Mouse (Mus musculus): Measurements from ENCODE around the gene Tjp2. TPM values are rescaled to one million over a fixed set of nuclear protein-coding genes. Genes with fewer than 3 reads are reported as not detected.
"Not testable (repeated sequence)": the region's sequence is repeated elsewhere in the genome, so short reads cannot be mapped to it uniquely, and the experiment has no call there.

Tjp2 gene
- polyA plus RNA-seq, 1 experiment from 2014 or later, result 14.0 TPM

DNA sequence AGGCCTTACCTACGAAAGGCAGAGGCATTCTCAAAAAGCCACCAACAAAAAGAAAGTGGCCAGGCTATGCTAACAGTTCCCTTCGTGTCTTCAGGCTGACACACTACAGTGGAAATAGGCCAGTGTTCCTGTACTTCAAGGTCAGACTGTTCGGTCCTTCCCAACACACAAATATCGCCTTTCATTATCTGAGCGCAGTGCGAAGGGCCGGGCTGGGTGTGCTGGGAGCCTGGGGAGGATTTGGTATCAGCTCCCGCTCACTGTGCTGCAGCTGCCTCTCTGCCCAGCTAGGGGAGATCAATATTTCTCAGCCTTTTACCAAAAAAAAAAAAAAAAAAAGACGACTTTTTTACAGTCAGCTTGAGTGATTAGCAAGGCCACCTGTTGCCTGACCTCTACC is 106.1 kb downstream of the Tjp2 start:
- Histone ChIP-seq H3K4me1 (replicated peaks; ENCODE audit: control insufficient read depth, insufficient read depth, low read length) (no peaks in the 10 kb centered on the region), H3K27me3 (replicated peaks; ENCODE audit: control insufficient read depth, insufficient read depth, low read length) (no peaks in the 10 kb centered on the region), H3K4me2 (no peak overlapping the region), H3K36me3 (ENCODE audit: control insufficient read depth, insufficient read depth, low read length) (peaks cover 8% of the 10 kb centered on the region), H3K9me3 (ENCODE audit: control insufficient read depth, low read length) (no peaks in the 10 kb centered on the region), H3K9ac (ENCODE audit: low read depth, low read length) (no peak overlapping the region), H3K27ac (ENCODE audit: low read depth, low read length) (no peak overlapping the region), H3K4me3 (ENCODE audit: low read depth, low read length) (no peak overlapping the region)
- no peak for DNase-seq (ENCODE audit: low spot score)
- 79% methylated on average over 9 of the region's 9 CpGs for WGBS
- no peak for ATAC-seq (replicated peaks; ENCODE audit: low FRiP score)

DNA sequence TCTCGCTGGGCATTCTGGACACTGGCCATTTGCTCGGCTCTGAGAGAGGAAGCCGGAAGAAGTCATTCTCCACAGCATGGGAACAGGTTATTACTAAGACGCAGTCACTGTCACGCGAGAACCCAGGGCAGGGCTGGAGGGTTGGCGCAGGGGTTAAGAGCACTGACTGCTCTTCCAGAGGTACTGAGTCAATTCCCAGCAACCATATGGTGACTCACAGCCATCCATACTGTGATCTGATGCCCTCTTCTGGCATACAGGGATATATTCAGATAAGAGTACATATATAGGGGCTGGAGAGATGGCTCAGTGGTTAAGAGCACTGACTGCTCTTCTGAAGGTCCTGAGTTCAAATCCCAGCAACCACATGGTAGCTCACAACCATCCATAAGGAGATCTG is 113.2 kb downstream of the Tjp2 start:
- WGBS, result 95% methylated on average over 7 of the region's 7 CpGs
- H3K4me1 ChIP-seq (replicated peaks; ENCODE audit: control insufficient read depth, insufficient read depth, low read length), result no peaks in the 10 kb centered on the region
- H3K36me3 ChIP-seq (ENCODE audit: control insufficient read depth, insufficient read depth, low read length), result peaks cover 34% of the 10 kb centered on the region
- no peak overlapping the region for H3K27ac ChIP-seq (ENCODE audit: low read depth, low read length)
- H3K27me3 ChIP-seq (replicated peaks; ENCODE audit: control insufficient read depth, insufficient read depth, low read length), result no peaks in the 10 kb centered on the region
- H3K4me2 ChIP-seq, result no peak overlapping the region
- H3K9me3 ChIP-seq (ENCODE audit: control insufficient read depth, low read length), result no peaks in the 10 kb centered on the region
- H3K9ac ChIP-seq (ENCODE audit: low read depth, low read length), result no peak overlapping the region
- H3K4me3 ChIP-seq (ENCODE audit: low read depth, low read length), result no peak overlapping the region
- no peak for ATAC-seq (replicated peaks; ENCODE audit: low FRiP score)
- DNase-seq (ENCODE audit: low spot score), result no peak

- H3K36me3 ChIP-seq (ENCODE audit: control insufficient read depth, insufficient read depth, low read length), result peaks cover 25% of the 10 kb centered on the region
- no peak for ATAC-seq (replicated peaks; ENCODE audit: low FRiP score)
These were observed 117.1 kb downstream of the Tjp2 start for GRCm38 (mm10) chr19:24107707-24108106.

DNA sequence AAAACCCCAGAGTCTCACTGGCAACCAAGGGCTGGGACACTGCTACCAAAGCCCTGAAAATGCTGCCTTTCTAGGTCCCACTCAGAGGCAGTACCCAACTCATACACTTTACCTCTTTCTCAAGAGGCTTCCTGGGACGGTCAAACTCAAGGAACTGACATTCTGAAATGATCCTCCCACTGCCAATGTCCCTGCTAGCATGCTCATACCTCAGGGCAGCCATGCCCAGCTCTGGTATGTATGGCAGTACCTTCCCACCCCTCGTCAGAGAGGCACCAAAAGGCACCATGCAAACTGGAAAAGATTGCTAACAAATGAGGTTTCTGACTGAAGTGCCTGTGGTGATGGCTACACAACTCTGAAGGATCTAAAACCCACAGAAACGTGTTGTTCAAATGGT is 121.0 kb downstream of the Tjp2 start:
- H3K9me3 ChIP-seq (ENCODE audit: control insufficient read depth, low read length), result no peaks in the 10 kb centered on the region
- ATAC-seq (replicated peaks; ENCODE audit: low FRiP score), result no peak
- no peak overlapping the region for H3K9ac ChIP-seq (ENCODE audit: low read depth, low read length)
- no peak for DNase-seq (ENCODE audit: low spot score)
- H3K4me1 ChIP-seq (replicated peaks; ENCODE audit: control insufficient read depth, insufficient read depth, low read length), result no peaks in the 10 kb centered on the region
- no peak overlapping the region for H3K4me2 ChIP-seq
- H3K36me3 ChIP-seq (ENCODE audit: control insufficient read depth, insufficient read depth, low read length), result peaks cover 10% of the 10 kb centered on the region; the same call in 1 of the 2 replicates
- H3K4me3 ChIP-seq (ENCODE audit: low read depth, low read length), result no peak overlapping the region
- H3K27me3 ChIP-seq (replicated peaks; ENCODE audit: control insufficient read depth, insufficient read depth, low read length), result no peaks in the 10 kb centered on the region
- no peak overlapping the region for H3K27ac ChIP-seq (ENCODE audit: low read depth, low read length)
- 78% methylated on average over 3 of the region's 3 CpGs for WGBS

More at GRCm38 (mm10) chr19:24107707-24108106, 117.1 kb downstream of the Tjp2 start:
- Histone ChIP-seq H3K27me3 (replicated peaks; ENCODE audit: control insufficient read depth, insufficient read depth, low read length) (no peaks in the 10 kb centered on the region), H3K4me1 (replicated peaks; ENCODE audit: control insufficient read depth, insufficient read depth, low read length) (no peaks in the 10 kb centered on the region), H3K9ac (ENCODE audit: low read depth, low read length) (no peak overlapping the region), H3K27ac (ENCODE audit: low read depth, low read length) (no peak overlapping the region), H3K4me2 (no peak overlapping the region), H3K9me3 (ENCODE audit: control insufficient read depth, low read length) (no peaks in the 10 kb centered on the region), H3K4me3 (ENCODE audit: low read depth, low read length) (no peak overlapping the region)
- DNase-seq (ENCODE audit: low spot score), result no peak
- 90% methylated on average over 12 of the region's 12 CpGs for WGBS

- Histone ChIP-seq H3K36me3 (ENCODE audit: control insufficient read depth, insufficient read depth, low read length) (peaks cover 6% of the 10 kb centered on the region; the same call in 1 of the 2 replicates), H3K4me1 (replicated peaks; ENCODE audit: control insufficient read depth, insufficient read depth, low read length) (no peaks in the 10 kb centered on the region), H3K9ac (ENCODE audit: low read depth, low read length) (no peak overlapping the region), H3K4me2 (no peak overlapping the region), H3K9me3 (ENCODE audit: control insufficient read depth, low read length) (no peaks in the 10 kb centered on the region), H3K27ac (ENCODE audit: low read depth, low read length) (no peak overlapping the region), H3K27me3 (replicated peaks; ENCODE audit: control insufficient read depth, insufficient read depth, low read length) (no peaks in the 10 kb centered on the region), H3K4me3 (ENCODE audit: low read depth, low read length) (no peak overlapping the region)
- ATAC-seq (replicated peaks; ENCODE audit: low FRiP score), result no peak
- WGBS, result 90% methylated on average over 10 of the region's 10 CpGs
- DNase-seq (ENCODE audit: low spot score), result no peak
These were observed 122.2 kb downstream of the Tjp2 start for GRCm38 (mm10) chr19:24102562-24103126.

DNA sequence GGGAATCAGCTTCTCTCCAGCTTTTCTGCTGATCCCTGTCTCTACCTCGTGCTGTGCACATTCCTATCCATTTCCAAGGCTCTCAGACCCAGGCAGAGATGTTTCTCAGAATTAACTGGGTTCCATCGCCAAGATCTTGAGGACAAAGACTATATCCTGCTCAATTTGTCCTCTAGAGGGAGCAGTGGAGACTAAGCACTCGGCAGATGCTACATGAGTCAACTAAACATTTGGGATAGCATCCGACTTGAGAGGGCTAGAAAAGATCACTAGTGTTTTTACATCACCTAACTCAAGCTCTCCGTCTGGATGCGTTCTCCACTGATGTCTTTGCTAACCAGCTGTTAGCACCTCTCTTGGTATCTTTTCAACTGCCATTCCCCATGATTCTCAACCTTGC is 123.6 kb downstream of the Tjp2 start:
- no peak overlapping the region for H3K4me2 ChIP-seq
- H3K4me3 ChIP-seq (ENCODE audit: low read depth, low read length), result no peak overlapping the region
- no peak overlapping the region for H3K27ac ChIP-seq (ENCODE audit: low read depth, low read length)
- H3K36me3 ChIP-seq (ENCODE audit: control insufficient read depth, insufficient read depth, low read length), result peaks cover 6% of the 10 kb centered on the region; the same call in 1 of the 2 replicates
- no peaks in the 10 kb centered on the region for H3K9me3 ChIP-seq (ENCODE audit: control insufficient read depth, low read length)
- DNase-seq (ENCODE audit: low spot score) (no peak), ATAC-seq (replicated peaks; ENCODE audit: low FRiP score) (no peak)
- H3K27me3 ChIP-seq (replicated peaks; ENCODE audit: control insufficient read depth, insufficient read depth, low read length), result no peaks in the 10 kb centered on the region
- WGBS, result 69% methylated on average over 6 of the region's 6 CpGs
- no peak overlapping the region for H3K9ac ChIP-seq (ENCODE audit: low read depth, low read length)
- H3K4me1 ChIP-seq (replicated peaks; ENCODE audit: control insufficient read depth, insufficient read depth, low read length), result no peaks in the 10 kb centered on the region

GRCm38 (mm10) chr19:24098691-24099090 is 126.1 kb downstream of the Tjp2 start:
- no peak overlapping the region for H3K9ac ChIP-seq (ENCODE audit: low read depth, low read length)
- H3K9me3 ChIP-seq (ENCODE audit: control insufficient read depth, low read length), result no peaks in the 10 kb centered on the region
- DNase-seq (ENCODE audit: low spot score), result no peak
- no peaks in the 10 kb centered on the region for H3K27me3 ChIP-seq (replicated peaks; ENCODE audit: control insufficient read depth, insufficient read depth, low read length)
- H3K4me3 ChIP-seq (ENCODE audit: low read depth, low read length), result no peak overlapping the region
- 86% methylated on average over 10 of the region's 10 CpGs for WGBS
- H3K4me2 ChIP-seq, result no peak overlapping the region
- no peak overlapping the region for H3K27ac ChIP-seq (ENCODE audit: low read depth, low read length)
- H3K4me1 ChIP-seq (replicated peaks; ENCODE audit: control insufficient read depth, insufficient read depth, low read length), result no peaks in the 10 kb centered on the region
- no peak for ATAC-seq (replicated peaks; ENCODE audit: low FRiP score)
- H3K36me3 ChIP-seq (ENCODE audit: control insufficient read depth, insufficient read depth, low read length), result peaks cover 6% of the 10 kb centered on the region; the same call in 1 of the 2 replicates

DNA sequence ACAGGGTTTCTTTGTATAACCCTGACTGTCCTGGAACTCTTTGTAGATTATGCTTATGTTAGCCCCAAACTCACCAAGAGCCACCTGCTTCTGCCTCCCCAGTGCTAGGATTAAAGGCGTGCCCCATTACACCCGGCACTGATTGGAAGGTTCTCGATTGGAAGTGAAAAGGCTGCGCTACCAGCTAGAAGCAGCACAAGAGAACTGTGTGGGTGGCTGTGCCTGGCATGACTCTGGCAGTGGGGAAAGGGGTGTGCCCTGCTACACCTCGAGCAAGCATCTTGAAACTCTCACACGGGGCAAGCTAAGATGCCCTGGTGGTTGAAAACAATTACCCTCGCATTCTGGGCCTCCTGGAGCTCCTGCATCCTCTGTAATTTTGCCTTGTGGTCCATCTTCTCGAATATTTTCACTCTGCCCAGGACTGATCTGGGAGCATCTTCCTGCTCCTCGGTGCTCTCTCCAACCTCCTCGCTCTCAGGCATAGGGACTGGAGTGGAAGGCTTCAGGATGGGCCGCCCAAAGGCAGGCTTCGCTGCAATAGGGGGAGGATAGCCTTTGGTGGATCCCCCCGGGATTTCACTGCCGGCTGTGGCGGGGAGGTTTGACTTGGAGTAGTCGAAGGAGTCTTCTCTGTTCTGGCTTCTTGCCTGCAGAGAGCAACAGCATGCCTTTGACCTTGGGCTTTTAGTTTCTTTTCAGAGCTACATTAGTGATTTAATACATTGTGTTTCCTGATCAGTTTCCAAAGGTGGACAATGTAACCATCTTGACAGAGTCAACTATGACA is 127.0 kb downstream of the Tjp2 start:
- no peaks in the 10 kb centered on the region for H3K9me3 ChIP-seq (ENCODE audit: control insufficient read depth, low read length)
- H3K27ac ChIP-seq (ENCODE audit: low read depth, low read length), result no peak overlapping the region
- H3K4me1 ChIP-seq (replicated peaks; ENCODE audit: control insufficient read depth, insufficient read depth, low read length), result no peaks in the 10 kb centered on the region
- H3K9ac ChIP-seq (ENCODE audit: low read depth, low read length), result no peak overlapping the region
- DNase-seq (ENCODE audit: low spot score) (no peak), ATAC-seq (replicated peaks; ENCODE audit: low FRiP score) (no peak)
- no peak overlapping the region for H3K4me3 ChIP-seq (ENCODE audit: low read depth, low read length)
- WGBS, result 87% methylated on average over 16 of the region's 16 CpGs
- H3K4me2 ChIP-seq, result no peak overlapping the region
- H3K27me3 ChIP-seq (replicated peaks; ENCODE audit: control insufficient read depth, insufficient read depth, low read length), result no peaks in the 10 kb centered on the region
- peaks cover 6% of the 10 kb centered on the region; the same call in 1 of the 2 replicates for H3K36me3 ChIP-seq (ENCODE audit: control insufficient read depth, insufficient read depth, low read length)

DNA sequence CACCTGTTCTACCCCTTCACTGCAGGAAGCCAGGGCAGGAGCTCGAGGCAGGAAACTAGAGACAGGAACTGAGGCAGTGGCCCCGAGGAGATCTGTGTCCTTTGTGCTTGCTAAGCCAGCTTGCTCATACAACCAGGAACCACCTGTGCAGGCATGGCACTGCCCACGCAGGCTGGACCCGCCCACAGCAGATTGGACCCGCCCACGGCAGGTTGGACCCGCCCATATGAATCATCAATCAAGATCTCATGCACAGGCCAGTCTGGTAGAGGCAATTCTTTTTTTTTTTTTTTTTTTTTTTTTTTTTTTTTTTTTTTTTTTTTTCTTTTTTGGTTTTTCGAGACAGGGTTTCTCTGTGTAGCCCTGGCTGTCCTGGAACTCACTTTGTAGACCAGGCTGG is 132.8 kb downstream of the Tjp2 start:
- DNase-seq (ENCODE audit: low spot score); H3K9me3 ChIP-seq (ENCODE audit: control insufficient read depth, low read length); H3K9ac ChIP-seq (ENCODE audit: low read depth, low read length); H3K27me3 ChIP-seq (replicated peaks; ENCODE audit: control insufficient read depth, insufficient read depth, low read length); H3K4me1 ChIP-seq (replicated peaks; ENCODE audit: control insufficient read depth, insufficient read depth, low read length); ATAC-seq (replicated peaks; ENCODE audit: low FRiP score); H3K27ac ChIP-seq (ENCODE audit: low read depth, low read length); H3K4me3 ChIP-seq (ENCODE audit: low read depth, low read length); H3K4me2 ChIP-seq; H3K36me3 ChIP-seq (ENCODE audit: control insufficient read depth, insufficient read depth, low read length): not testable (repeated sequence)
- WGBS, result 59% methylated on average over 8 of the region's 8 CpGs
